In the genomic region with DNA sequence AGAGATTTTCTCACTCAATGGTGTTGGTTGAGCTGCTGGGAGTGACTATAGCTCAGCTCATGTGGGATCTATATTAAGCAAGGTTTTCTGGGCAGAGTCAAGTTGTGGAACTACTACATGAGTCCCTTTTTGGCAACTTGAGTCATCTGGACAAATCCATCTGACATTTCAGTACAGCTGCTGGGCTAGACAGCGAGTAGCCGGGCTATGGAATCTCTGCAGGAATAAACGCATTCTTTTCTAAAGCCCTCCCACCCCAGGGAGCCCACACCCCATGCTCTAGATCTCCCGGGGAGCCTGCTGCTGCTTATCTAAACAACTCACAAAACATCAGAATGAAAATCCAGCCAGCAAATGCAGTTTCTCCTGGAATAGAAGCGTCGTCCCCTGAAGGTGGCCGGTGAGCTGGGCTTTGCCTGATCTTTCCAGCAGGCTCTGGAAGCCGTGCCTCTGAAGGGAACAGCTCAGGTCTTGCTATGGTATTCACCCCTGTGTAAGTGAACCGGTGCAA, we compare ENCODE assay signal across 11 mouse cellular contexts. TPM values are rescaled to one million over a fixed set of nuclear protein-coding genes. Genes with fewer than 3 reads are reported as not detected.
DNase-seq lines count a peak whose midpoint lies in the region; ATAC-seq lines count a peak whose summit lies in the region.
"Had no signal": no experiment of that assay in that cellular context is flagged by ENCODE, and none has a peak within 500 bp of the region (broad histone marks: within the 10 kb centered on the region; RNA-seq: fewer than 3 reads in every experiment).

A gene (minus strand): TSS at position 49 of the 511 bp plus-strand sequence.

- no peak within 1 kb of the TSS for H3K27ac ChIP-seq in kidney, embryonic 16.5 days (ENCODE audit: low read length)

- H3K36me3 ChIP-seq in kidney, embryonic 16.5 days (ENCODE audit: insufficient read depth, low read length): no peaks in the 10 kb centered on the region

- no peak within 1 kb of the TSS for H3K9ac ChIP-seq in kidney, embryonic 16.5 days (replicated peaks; ENCODE audit: low read length)

- peak; percentile 11 for DNase-seq in kidney, adult 18-20 months
- peak; percentile 47 for DNase-seq in adipocyte (ENCODE audit: low spot score)
- peak; percentile 67 to 68 for DNase-seq in heart, adult 18-20 months
- peak; percentile 15 to 31 for DNase-seq in kidney, adult 8-10 months
- DNase-seq in layer of hippocampus, postnatal 36 days: no peak
- no peak for DNase-seq in thymus, adult 18-20 months
- DNase-seq: cerebellum, adult 18-20 months had no signal

- H3K27me3 ChIP-seq in kidney, embryonic 16.5 days (ENCODE audit: insufficient read depth, low read length): no peaks in the 10 kb centered on the region

- H3K4me3 ChIP-seq in kidney, embryonic 16.5 days (ENCODE audit: low read length): no peak within 1 kb of the TSS
- H3K4me3 ChIP-seq: megakaryocyte, embryonic 14.5 days had no signal

- H3K4me2 ChIP-seq in kidney, embryonic 16.5 days (replicated peaks; ENCODE audit: low read depth, low read length): no peak within 1 kb of the TSS

- 36% methylated on average over 9 of the region's 9 CpGs for WGBS in kidney, embryonic 16.5 days

- no peaks in the 10 kb centered on the region for H3K9me3 ChIP-seq in kidney, embryonic 16.5 days (ENCODE audit: low read length)
- H3K9me3 ChIP-seq: megakaryocyte, embryonic 14.5 days had no signal

- no peak for ATAC-seq in kidney, embryonic 16.5 days (ENCODE audit: low FRiP score, low TSS enrichment)
- ATAC-seq in granulocyte monocyte progenitor cell, adult 5-6 weeks (replicated peaks; ENCODE audit: poor library complexity, severe bottlenecking): no peak
- ATAC-seq: CD4-positive, CD25-positive, alpha-beta regulatory T cell, adult 4 months had no signal

- no peaks in the 10 kb centered on the region for H3K4me1 ChIP-seq in kidney, embryonic 16.5 days (ENCODE audit: insufficient read depth, low read length)

RNA-seq across cellular contexts. Expression of the gene that starts here (rescaled TPM):
- 0.15 and 0.52 TPM in 2 replicates for polyA plus RNA-seq in kidney, embryonic 16.5 days (2015; fragmentation: Nextera tagmentation; extraction: Ambion mirVana)
- 10 to 100 TPM; 58.1 to 67.1 TPM for total RNA-seq in heart, adult 18-20 months (2021)
- not detected for total RNA-seq in layer of hippocampus, postnatal 36 days (2021)
- total RNA-seq in granulocyte monocyte progenitor cell, adult 5-6 weeks (2014; fragmentation: Nextera tagmentation): not detected in 2 replicates
- total RNA-seq in granulocyte monocyte progenitor cell, adult 5-6 weeks (2017): not detected in 2 replicates

Comparison
In these comparisons a context has a peak if more than half of its experiments do, and no peak if none do; other contexts are left out.
1. RNA of the gene that starts here (total RNA-seq): 58.1 to 67.1 TPM in heart, adult 18-20 months; not detected in layer of hippocampus, postnatal 36 days and not detected in granulocyte monocyte progenitor cell, adult 5-6 weeks; every median in the first group is over 10 times any median in the second.
2. DNase-seq: peak in kidney, adult 18-20 months (single experiment), adipocyte (single experiment), heart, adult 18-20 months (2 of 2) and kidney, adult 8-10 months (2 of 2); none in layer of hippocampus, postnatal 36 days (0 of 2) and thymus, adult 18-20 months (0 of 2).